Mouse (Mus musculus) limb, embryonic 14.5 days (tissue): Measurements from ENCODE around the gene Serpinb3d. TPM values are rescaled to one million over a fixed set of nuclear protein-coding genes. Genes with fewer than 3 reads are reported as not detected.
"Not testable (repeated sequence)": the region's sequence is repeated elsewhere in the genome, so short reads cannot be mapped to it uniquely, and the experiment has no call there.

Source experiments
- ATAC-seq: fragments of 200-750 bp; cut with Nextera tagmentation; 2 replicates; pipeline ENCODE4 v1.8.0; 2017; ENCODE audit warnings: low read depth, moderate number of reproducible peaks, moderate TSS enrichment; ENCODE audit not compliant: low FRiP score
- DNase-seq: peaks from one replicate; pipeline ENCODE4 v3.0.0-alpha.2; 2015; ENCODE audit warnings: low spot score
- H3K27ac ChIP-seq: fragments of 300-500 bp; sonication (generic); replicated peaks from 2 replicates; pipeline ENCODE4 v1.5.1; 2014; ENCODE audit warnings: low read depth, mild to moderate bottlenecking, low read length, moderate library complexity, mixed read lengths
- H3K27me3 ChIP-seq: fragments of 300-500 bp; sonication (generic); 2 replicates; pipeline ENCODE4 v1.6.1; 2014; ENCODE audit warnings: low read length, mixed read lengths; ENCODE audit not compliant: control insufficient read depth, insufficient read depth
- H3K36me3 ChIP-seq: fragments of 300-500 bp; sonication (generic); 2 replicates; pipeline ENCODE4 v1.6.1; 2014; ENCODE audit warnings: mild to moderate bottlenecking, low read length, moderate library complexity, mixed read lengths; ENCODE audit not compliant: control insufficient read depth, insufficient read depth
- H3K4me1 ChIP-seq: fragments of 300-500 bp; sonication (generic); 2 replicates; pipeline ENCODE4 v1.6.1; 2014; ENCODE audit warnings: antibody characterized with exemption, low read length, mixed read lengths; ENCODE audit not compliant: control insufficient read depth, insufficient read depth
- H3K4me2 ChIP-seq: fragments of 300-500 bp; sonication (generic); replicated peaks from 2 replicates; pipeline ENCODE4 v1.6.1; 2014; ENCODE audit warnings: low read depth, mild to moderate bottlenecking, low read length, moderate library complexity; ENCODE audit not compliant: severe bottlenecking
- H3K4me3 ChIP-seq: fragments of 300-500 bp; sonication (generic); replicated peaks from 2 replicates; pipeline ENCODE4 v1.5.1; 2014; ENCODE audit warnings: low read length
- H3K9ac ChIP-seq: fragments of 300-500 bp; sonication (generic); 2 replicates; pipeline ENCODE4 v1.6.1; 2014; ENCODE audit warnings: mild to moderate bottlenecking, low read depth, low read length, moderate library complexity; ENCODE audit not compliant: severe bottlenecking
- H3K9me3 ChIP-seq: fragments of 300-500 bp; sonication (generic); 2 replicates; pipeline ENCODE4 v1.6.1; 2016; ENCODE audit warnings: low read length; ENCODE audit not compliant: control insufficient read depth
- POLR2A ChIP-seq: fragments of 200-500 bp; IDR thresholded peaks from 2 replicates; pipeline ENCODE4 v1.8.0; 2012; ENCODE audit warnings: inconsistent platforms, mild to moderate bottlenecking, moderate library complexity, borderline replicate concordance; ENCODE audit not compliant: insufficient read depth, insufficient read length; ENCODE audit errors: extremely low read depth
- WGBS: fragments of 180-500 bp; shearing (Covaris S2); extraction: QIAGEN DNeasy Blood & Tissue Kit; methylation state at CpG from one replicate; pipeline ENCODE4 v1.1.7; 2014; 5-methylcytosine and 5-hydroxymethylcytosine counted together
- polyA plus RNA-seq, 2 experiments: library from polyadenylated mRNA; depleted of rRNA in 1 of 2; stranded (reverse) in 1 of 2; unstranded in 1 of 2; fragments of >200 nt; fragmentation: Nextera tagmentation in 1 of 2; extraction: Ambion mirVana in 1 of 2; gene quantifications; 2 replicates each; pipeline versions ENCODE4 v1.2.1 to v1.2.3; 2012 to 2014

Serpinb3d gene
- polyA plus RNA-seq (2012; rRNA removed) (0.05 and 0.13 TPM in 2 replicates), polyA plus RNA-seq (2014; fragmentation: Nextera tagmentation; extraction: Ambion mirVana) (0.65 and 1.4 TPM in 2 replicates)

GRCm38 (mm10) chr1:107083406-107083805 is at the start of gene Serpinb3d:
Gene Serpinb3d, minus strand, starts transcription at chr1:107083506.
- H3K27ac ChIP-seq: no peak within 1 kb of the TSS
- H3K36me3 ChIP-seq: no peaks in the 10 kb centered on the region
- no peaks in the 10 kb centered on the region for H3K4me1 ChIP-seq
- no peaks in the 10 kb centered on the region for H3K27me3 ChIP-seq
- DNase-seq (no peak), ATAC-seq (no peak)
- no peaks in the 10 kb centered on the region for H3K9me3 ChIP-seq
- H3K4me3 ChIP-seq: no peak within 1 kb of the TSS
- H3K9ac ChIP-seq: no peak within 1 kb of the TSS
- H3K4me2 ChIP-seq: no peak within 1 kb of the TSS
- TF ChIP-seq POLR2A: no peak

GRCm38 (mm10) chr1:107127453-107127852 is 44.1 kb upstream of the Serpinb3d start:
- not testable (repeated sequence) for H3K4me1 ChIP-seq, H3K27me3 ChIP-seq, H3K27ac ChIP-seq, H3K36me3 ChIP-seq, H3K4me2 ChIP-seq, DNase-seq, H3K4me3 ChIP-seq, H3K9me3 ChIP-seq, H3K9ac ChIP-seq, ATAC-seq

GRCm38 (mm10) chr1:107098417-107098816 is 15.1 kb upstream of the Serpinb3d start:
- no peak overlapping the region for H3K9ac ChIP-seq
- no peaks in the 10 kb centered on the region for H3K27me3 ChIP-seq
- H3K27ac ChIP-seq: no peak overlapping the region
- H3K9me3 ChIP-seq: no peaks in the 10 kb centered on the region
- no peaks in the 10 kb centered on the region for H3K4me1 ChIP-seq
- no peak overlapping the region for H3K4me2 ChIP-seq
- H3K36me3 ChIP-seq: no peaks in the 10 kb centered on the region
- ATAC-seq (no peak), DNase-seq (no peak)
- no peak for TF ChIP-seq POLR2A
- WGBS: 81% methylated on average over 2 of the region's 2 CpGs
- H3K4me3 ChIP-seq: no peak overlapping the region

- no peaks in the 10 kb centered on the region for H3K36me3 ChIP-seq
- H3K27ac ChIP-seq: no peak within 1 kb of the TSS
- no peak within 1 kb of the TSS for H3K9ac ChIP-seq
- TF ChIP-seq POLR2A: no peak
- H3K27me3 ChIP-seq: no peaks in the 10 kb centered on the region
- DNase-seq (no peak), ATAC-seq (no peak)
- no peak within 1 kb of the TSS for H3K4me2 ChIP-seq
- no peak within 1 kb of the TSS for H3K4me3 ChIP-seq
- H3K4me1 ChIP-seq: no peaks in the 10 kb centered on the region
- 79% methylated on average over 1 of the region's 1 CpGs for WGBS
- H3K9me3 ChIP-seq: no peaks in the 10 kb centered on the region
Observed at GRCm38 (mm10) chr1:107052203-107052602, 31.1 kb downstream of the Serpinb3d start, which contains the start of gene Serpinb3a. Gene Serpinb3a, minus strand, starts transcription at chr1:107052303.

GRCm38 (mm10) chr1:107034236-107034635 is 49.1 kb downstream of the Serpinb3d start:
- not testable (repeated sequence) for H3K9me3 ChIP-seq, H3K4me1 ChIP-seq, H3K4me2 ChIP-seq, H3K9ac ChIP-seq, H3K4me3 ChIP-seq, H3K36me3 ChIP-seq, ATAC-seq, H3K27me3 ChIP-seq, H3K27ac ChIP-seq, DNase-seq
- WGBS: 92% methylated on average over 3 of the region's 3 CpGs

Other genes with a start within 250 kb of the Serpinb3d start
- gene Serpinb5, start 222.3 kb downstream of the Serpinb3d start, polyA plus RNA-seq (2012; rRNA removed): 1.2 and 2.7 TPM in 2 replicates
- gene Serpinb5, start 222.3 kb downstream of the Serpinb3d start, polyA plus RNA-seq (2014; fragmentation: Nextera tagmentation; extraction: Ambion mirVana): 8.9 and 16.1 TPM in 2 replicates
- gene Serpinb12, start 149.1 kb downstream of the Serpinb3d start, polyA plus RNA-seq (2012; rRNA removed): 2.9 and 4.9 TPM in 2 replicates
- gene Serpinb12, start 149.1 kb downstream of the Serpinb3d start, polyA plus RNA-seq (2014; fragmentation: Nextera tagmentation; extraction: Ambion mirVana): 8.1 and 17.9 TPM in 2 replicates
- not detected in 2 replicates for gene Serpinb13, start 102.5 kb downstream of the Serpinb3d start, polyA plus RNA-seq (2012; rRNA removed)
- not detected in 2 replicates for gene Serpinb13, start 102.5 kb downstream of the Serpinb3d start, polyA plus RNA-seq (2014; fragmentation: Nextera tagmentation; extraction: Ambion mirVana)
- 1.7 and 2.3 TPM in 2 replicates for gene Serpinb3a, start 31.2 kb downstream of the Serpinb3d start, polyA plus RNA-seq (2012; rRNA removed)
- gene Serpinb3a, start 31.2 kb downstream of the Serpinb3d start, polyA plus RNA-seq (2014; fragmentation: Nextera tagmentation; extraction: Ambion mirVana): 5.1 and 8.0 TPM in 2 replicates
- gene Serpinb3b, start 194.9 kb upstream of the Serpinb3d start, polyA plus RNA-seq (2012; rRNA removed): 0.72 and 0.87 TPM in 2 replicates
- 0.28 and 1.7 TPM in 2 replicates for gene Serpinb3b, start 194.9 kb upstream of the Serpinb3d start, polyA plus RNA-seq (2014; fragmentation: Nextera tagmentation; extraction: Ambion mirVana)
- 2.3 and 3.4 TPM in 2 replicates for gene Serpinb3c, start 194.9 kb upstream of the Serpinb3d start, polyA plus RNA-seq (2012; rRNA removed)
- gene Serpinb3c, start 194.9 kb upstream of the Serpinb3d start, polyA plus RNA-seq (2014; fragmentation: Nextera tagmentation; extraction: Ambion mirVana): 6.6 and 7.4 TPM in 2 replicates